Mouse (Mus musculus) neural tube, embryonic 14.5 days (tissue): Measurements from ENCODE around the gene 4930444G20Rik. TPM values are rescaled to one million over a fixed set of nuclear protein-coding genes. Genes with fewer than 3 reads are reported as not detected.
A peak's percentile ranks its signal among the peaks of the same experiment; 100 is the strongest.
"Not testable (repeated sequence)": the region's sequence is repeated elsewhere in the genome, so short reads cannot be mapped to it uniquely, and the experiment has no call there.

ENCODE experiments used
- ATAC-seq: fragments of 200-750 bp; cut with Nextera tagmentation; 2 replicates; pipeline ENCODE4 v1.8.0; 2017; ENCODE audit warnings: low read depth, mild to moderate bottlenecking, moderate TSS enrichment, moderate library complexity
- H3K27ac ChIP-seq: fragments of 300-500 bp; sonication (generic); 2 replicates; pipeline ENCODE4 v1.5.1; 2014; ENCODE audit warnings: low read depth, mild to moderate bottlenecking, control low read depth, low read length, moderate library complexity, mixed read lengths
- H3K27me3 ChIP-seq: fragments of 300-500 bp; sonication (generic); 2 replicates; pipeline ENCODE4 v1.6.1; 2014; ENCODE audit warnings: low read length; ENCODE audit not compliant: control insufficient read depth, insufficient read depth
- H3K36me3 ChIP-seq: fragments of 300-500 bp; sonication (generic); 2 replicates; pipeline ENCODE4 v1.6.1; 2014; ENCODE audit warnings: low read length, mixed read lengths; ENCODE audit not compliant: control insufficient read depth, insufficient read depth
- H3K4me1 ChIP-seq: fragments of 300-500 bp; sonication (generic); 2 replicates; pipeline ENCODE4 v1.6.1; 2014; ENCODE audit warnings: low read length; ENCODE audit not compliant: control insufficient read depth, insufficient read depth
- H3K4me2 ChIP-seq: fragments of 300-500 bp; sonication (generic); 2 replicates; pipeline ENCODE4 v1.6.1; 2014; ENCODE audit warnings: mild to moderate bottlenecking, low read depth, low read length, control low read depth
- H3K4me3 ChIP-seq: fragments of 300-500 bp; sonication (generic); 2 replicates; pipeline ENCODE4 v1.5.1; 2014; ENCODE audit warnings: low read depth, low read length, control low read depth, mixed read lengths
- H3K9ac ChIP-seq: fragments of 300-500 bp; sonication (generic); replicated peaks from 2 replicates; pipeline ENCODE4 v1.6.1; 2014; ENCODE audit warnings: low read depth, mild to moderate bottlenecking, control low read depth, low read length, mixed read lengths
- H3K9me3 ChIP-seq: fragments of 300-500 bp; sonication (generic); 2 replicates; pipeline ENCODE4 v1.6.1; 2016; ENCODE audit warnings: low read length; ENCODE audit not compliant: control insufficient read depth
- WGBS: fragments of 180-500 bp; shearing (Covaris S2); extraction: QIAGEN DNeasy Blood & Tissue Kit; methylation state at CpG from one replicate; pipeline ENCODE4 v1.1.7; 2014; 5-methylcytosine and 5-hydroxymethylcytosine counted together
- polyA plus RNA-seq: library from polyadenylated mRNA; unstranded; fragments of >200 nt; fragmentation: Nextera tagmentation; extraction: Ambion mirVana; gene quantifications from 2 replicates; pipeline ENCODE4 v1.2.1, GENCODE M21; 2014

The 4930444G20Rik gene
- not detected in 2 replicates for polyA plus RNA-seq

DNA sequence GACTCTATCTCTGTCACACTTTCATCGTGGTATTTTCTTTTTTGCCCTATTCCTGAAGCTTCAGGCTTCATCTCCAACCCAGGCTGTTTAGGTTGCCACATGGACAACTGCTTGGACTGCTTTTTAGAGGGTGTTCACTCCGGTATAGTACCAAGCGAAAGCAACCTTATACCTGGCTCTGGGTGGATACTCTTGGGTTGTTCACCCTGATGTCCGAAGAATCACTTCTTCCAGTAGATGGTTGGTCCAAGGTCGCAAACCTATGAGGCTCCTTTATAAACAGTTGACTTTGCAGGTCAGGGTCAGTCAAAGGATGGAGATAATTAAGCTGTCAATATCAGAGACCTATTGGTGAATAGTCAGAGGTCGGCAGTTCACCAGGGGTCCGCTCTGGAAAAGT is at the start of gene 4930444G20Rik:
Gene 4930444G20Rik, minus strand, starts transcription at position 101 of the 400 bp plus-strand sequence.
- H3K27me3 ChIP-seq, H3K4me1 ChIP-seq, H3K36me3 ChIP-seq, ATAC-seq, H3K4me2 ChIP-seq, H3K9me3 ChIP-seq, H3K9ac ChIP-seq, H3K27ac ChIP-seq, H3K4me3 ChIP-seq: not testable (repeated sequence)
- 92% methylated on average over 7 of the region's 7 CpGs for WGBS

DNA sequence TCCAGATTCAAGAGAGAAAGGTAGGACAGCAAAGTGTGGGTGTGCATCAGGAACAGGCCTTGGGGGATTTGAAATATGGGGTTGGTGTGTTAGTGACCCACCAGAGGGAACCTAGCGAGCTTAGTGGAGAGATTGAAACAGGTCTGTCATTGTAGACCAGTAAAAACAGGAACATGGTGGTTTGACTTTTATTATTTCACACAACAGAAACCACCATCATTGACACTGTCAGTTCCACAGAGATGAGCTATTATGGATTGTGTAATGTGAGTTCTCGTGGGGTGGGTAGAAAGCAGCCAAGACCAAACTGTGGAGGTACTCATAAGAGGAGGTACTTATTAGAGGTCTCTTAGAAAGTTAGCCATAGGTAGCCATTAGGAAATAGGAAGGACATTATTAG is 6.7 kb upstream of the 4930444G20Rik start:
- no peak for ATAC-seq
- H3K4me3 ChIP-seq = no peak overlapping the region
- no peaks in the 10 kb centered on the region for H3K27me3 ChIP-seq
- WGBS = 88% methylated on average over 2 of the region's 2 CpGs
- no peaks in the 10 kb centered on the region for H3K9me3 ChIP-seq
- H3K36me3 ChIP-seq = no peaks in the 10 kb centered on the region
- no peaks in the 10 kb centered on the region for H3K4me1 ChIP-seq
- no peak overlapping the region for H3K9ac ChIP-seq
- H3K4me2 ChIP-seq = no peak overlapping the region
- H3K27ac ChIP-seq = no peak overlapping the region

- H3K4me1 ChIP-seq = no peaks in the 10 kb centered on the region
- no peaks in the 10 kb centered on the region for H3K27me3 ChIP-seq
- no peak overlapping the region for H3K27ac ChIP-seq
- no peak overlapping the region for H3K4me3 ChIP-seq
- no peaks in the 10 kb centered on the region for H3K36me3 ChIP-seq
- H3K9ac ChIP-seq = no peak overlapping the region
- no peak for ATAC-seq
- WGBS = 68% methylated on average over 2 of the region's 2 CpGs
- no peaks in the 10 kb centered on the region for H3K9me3 ChIP-seq
- no peak overlapping the region for H3K4me2 ChIP-seq
These were observed 4.9 kb upstream of the 4930444G20Rik start for GRCm38 (mm10) chr10:22072739-22073138.

DNA sequence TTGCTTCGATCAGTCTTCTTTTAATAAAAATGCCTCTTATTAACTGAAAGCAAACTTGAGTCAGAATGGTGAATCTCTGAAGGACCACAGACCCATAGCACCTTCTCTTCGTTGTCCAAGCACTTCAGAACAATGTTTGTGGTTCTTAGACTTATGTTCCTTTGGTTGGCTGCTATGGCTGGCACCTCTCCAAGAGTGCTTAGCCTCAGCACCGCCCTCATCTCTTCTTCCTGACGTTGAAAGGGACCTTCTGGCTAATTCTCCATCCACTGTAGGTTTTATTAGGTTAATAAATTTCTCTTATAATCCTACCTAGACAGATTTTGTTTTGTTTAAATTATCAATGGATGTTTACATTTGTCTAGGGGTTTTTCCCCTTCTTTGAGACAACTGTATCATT is 2.7 kb upstream of the 4930444G20Rik start:
- H3K27ac ChIP-seq = no peak overlapping the region
- H3K36me3 ChIP-seq = no peaks in the 10 kb centered on the region
- H3K27me3 ChIP-seq = no peaks in the 10 kb centered on the region
- no peaks in the 10 kb centered on the region for H3K4me1 ChIP-seq
- ATAC-seq = no peak
- no peak overlapping the region for H3K4me2 ChIP-seq
- no peaks in the 10 kb centered on the region for H3K9me3 ChIP-seq
- no peak overlapping the region for H3K4me3 ChIP-seq
- WGBS = 69% methylated on average over 4 of the region's 4 CpGs
- H3K9ac ChIP-seq = no peak overlapping the region

DNA sequence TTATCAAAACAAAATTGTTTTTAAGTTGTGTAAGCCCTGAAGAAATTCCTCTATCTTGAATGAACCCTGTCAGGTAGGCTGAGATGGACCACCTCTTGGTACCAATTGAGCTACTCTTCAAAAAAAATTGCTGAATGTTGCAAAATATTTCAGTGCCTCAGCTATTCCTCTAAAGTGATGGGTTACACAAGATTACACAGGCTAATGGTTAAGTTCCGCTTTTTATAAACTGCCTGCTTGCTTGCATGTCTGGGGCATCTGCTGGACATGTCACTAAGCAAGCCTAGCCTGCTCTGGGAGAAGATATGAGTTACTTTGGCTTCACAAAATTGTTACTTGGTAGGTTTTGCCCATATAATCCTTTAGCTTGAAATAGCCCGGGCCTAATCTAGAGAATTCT is 2.3 kb upstream of the 4930444G20Rik start:
- H3K9ac ChIP-seq = no peak overlapping the region
- H3K4me3 ChIP-seq = no peak overlapping the region
- no peaks in the 10 kb centered on the region for H3K27me3 ChIP-seq
- no peaks in the 10 kb centered on the region for H3K36me3 ChIP-seq
- ATAC-seq = no peak
- no peaks in the 10 kb centered on the region for H3K4me1 ChIP-seq
- no peaks in the 10 kb centered on the region for H3K9me3 ChIP-seq
- 94% methylated on average over 2 of the region's 2 CpGs for WGBS
- no peak overlapping the region for H3K4me2 ChIP-seq
- H3K27ac ChIP-seq = no peak overlapping the region

DNA sequence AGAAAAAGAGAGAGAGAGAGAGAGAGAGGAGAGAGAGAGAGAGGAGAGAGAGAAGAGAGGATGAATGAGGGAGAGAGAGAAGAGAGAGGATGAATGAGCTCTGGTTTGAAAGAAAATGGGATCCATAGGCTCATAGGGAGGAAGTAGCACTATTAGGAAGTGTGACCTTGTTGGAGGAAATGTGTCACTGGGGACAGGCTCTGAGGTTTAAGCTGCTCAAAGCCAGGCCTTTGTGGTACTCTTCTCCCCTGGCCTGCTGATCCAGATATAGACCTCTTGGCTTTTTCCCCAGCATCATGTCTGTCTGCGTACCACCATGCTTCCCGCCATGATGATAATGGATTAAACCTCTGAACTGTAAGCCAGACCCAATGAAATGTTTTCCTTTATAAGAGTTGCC is 8.5 kb downstream of the 4930444G20Rik start:
- no peaks in the 10 kb centered on the region for H3K4me1 ChIP-seq
- H3K27ac ChIP-seq = no peak overlapping the region
- no peak for ATAC-seq
- no peak overlapping the region for H3K4me3 ChIP-seq
- H3K4me2 ChIP-seq = peak overlapping the region; percentile 78; the same call in 1 of the 2 replicates
- H3K9ac ChIP-seq = peak overlapping the region; percentile 50; the same call in 1 of the 2 replicates
- H3K9me3 ChIP-seq = no peaks in the 10 kb centered on the region
- no peaks in the 10 kb centered on the region for H3K27me3 ChIP-seq
- H3K36me3 ChIP-seq = no peaks in the 10 kb centered on the region
- 88% methylated on average over 2 of the region's 2 CpGs for WGBS

- no peak; the same call in 1 of the 2 replicates for ATAC-seq
- H3K4me1 ChIP-seq = no peaks in the 10 kb centered on the region
- peak overlapping the region; percentile 78 for H3K4me2 ChIP-seq
- 17% methylated on average over 12 of the region's 12 CpGs for WGBS
- no peaks in the 10 kb centered on the region for H3K27me3 ChIP-seq
- H3K9me3 ChIP-seq = no peaks in the 10 kb centered on the region
- no peak overlapping the region for H3K27ac ChIP-seq
- H3K9ac ChIP-seq = peak overlapping the region; percentile 50
- no peaks in the 10 kb centered on the region for H3K36me3 ChIP-seq
- H3K4me3 ChIP-seq = peak overlapping the region; percentile 48
These were observed 8.9 kb downstream of the 4930444G20Rik start for GRCm38 (mm10) chr10:22059026-22059325.

DNA sequence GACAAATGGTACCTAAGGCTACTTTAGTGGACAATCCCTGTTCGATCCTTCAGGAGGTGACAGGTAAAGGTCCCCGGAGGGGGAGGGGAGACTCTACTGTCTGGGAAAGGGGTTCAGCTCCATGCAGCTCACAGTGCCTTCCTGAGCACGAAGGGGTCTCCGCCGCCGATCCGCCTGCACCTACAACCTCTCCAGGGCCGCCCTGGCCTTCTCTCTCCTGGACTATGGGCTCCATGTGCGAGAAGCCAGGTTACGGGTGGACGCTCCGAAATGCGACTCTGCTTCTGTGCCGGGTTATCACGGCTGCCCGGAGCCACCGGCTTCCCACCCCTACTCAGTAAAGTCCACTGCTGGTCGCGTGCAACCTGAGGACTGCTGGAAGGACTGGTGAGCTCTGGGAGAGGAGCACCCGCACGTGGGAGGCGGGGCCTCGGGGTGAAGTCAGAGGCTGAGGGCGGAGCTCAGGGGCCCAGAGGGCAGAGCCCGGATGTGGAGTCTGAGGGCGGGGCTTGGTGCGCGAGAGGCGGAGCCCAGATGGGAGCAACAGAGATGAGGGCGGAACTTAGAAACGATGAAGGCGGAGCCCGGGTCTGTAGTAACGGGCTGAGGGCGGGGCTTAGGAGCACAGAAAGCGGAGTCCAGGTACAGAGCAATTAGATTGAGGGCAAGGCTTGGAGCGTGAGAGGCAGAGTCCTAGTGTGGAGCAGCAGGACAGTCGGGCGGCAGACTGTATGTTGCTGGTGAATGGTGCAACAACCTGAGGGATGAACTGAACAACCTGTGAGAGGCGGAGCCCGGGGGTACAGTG is 9.5 kb downstream of the 4930444G20Rik start:
- Histone ChIP-seq H3K4me2 (peak overlapping the region; percentile 78), H3K9ac (peak overlapping the region; percentile 50), H3K4me3 (peak overlapping the region; percentile 48), H3K27ac (no peak overlapping the region), H3K27me3 (no peaks in the 10 kb centered on the region), H3K36me3 (no peaks in the 10 kb centered on the region), H3K4me1 (no peaks in the 10 kb centered on the region), H3K9me3 (no peaks in the 10 kb centered on the region)
- 9% methylated on average over 41 of the region's 41 CpGs for WGBS
- ATAC-seq = peak; percentile 99

- no peaks in the 10 kb centered on the region for H3K9me3 ChIP-seq
- no peak for ATAC-seq
- no peak overlapping the region for H3K4me3 ChIP-seq
- H3K36me3 ChIP-seq = no peaks in the 10 kb centered on the region
- no peak overlapping the region for H3K4me2 ChIP-seq
- no peaks in the 10 kb centered on the region for H3K27me3 ChIP-seq
- H3K4me1 ChIP-seq = no peaks in the 10 kb centered on the region
- H3K9ac ChIP-seq = no peak overlapping the region
- H3K27ac ChIP-seq = no peak overlapping the region
These were observed 12.6 kb downstream of the 4930444G20Rik start for GRCm38 (mm10) chr10:22055308-22055707.
